ENCODE assay signal across 28 mouse cellular contexts in the genomic region with DNA sequence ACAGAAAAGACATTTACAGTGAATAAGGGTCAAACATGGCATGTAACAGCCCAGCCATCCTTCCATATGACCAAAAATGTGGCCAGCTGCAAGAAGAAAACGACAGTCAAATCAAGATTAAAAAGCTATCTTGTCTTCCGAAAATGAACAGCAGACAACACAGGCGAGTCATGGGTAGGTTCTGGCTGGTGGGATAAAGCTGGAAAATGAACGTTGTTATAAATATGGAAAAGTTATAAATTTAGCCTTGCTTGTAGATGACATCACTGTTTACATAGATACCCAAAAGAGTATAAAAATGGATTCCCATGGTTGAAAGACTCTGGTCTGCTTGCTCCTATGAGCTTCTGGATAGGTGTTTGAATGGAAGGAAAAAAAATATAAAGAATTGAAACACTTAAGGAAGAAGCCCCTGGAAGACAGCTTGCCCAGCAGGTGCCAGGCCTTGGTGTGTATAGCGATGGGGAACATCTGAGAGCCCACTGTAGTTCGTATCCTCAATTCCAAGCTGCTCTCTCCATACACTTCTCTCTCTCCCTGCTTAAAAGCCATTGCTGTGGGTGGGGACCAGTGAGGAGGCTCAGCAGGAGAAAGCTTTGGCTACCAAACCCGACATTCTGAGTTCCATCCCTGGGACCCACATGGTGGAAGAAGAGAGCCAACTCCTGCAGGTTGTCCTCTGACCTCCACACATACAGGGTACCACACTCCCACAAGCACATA. TPM values are rescaled to one million over a fixed set of nuclear protein-coding genes. Genes with fewer than 3 reads are reported as not detected.
DNase-seq lines count a peak whose midpoint lies in the region; ATAC-seq and TF ChIP-seq lines count a peak whose summit lies in the region.
"Had no signal": no experiment of that assay in that cellular context is flagged by ENCODE, and none has a peak within 500 bp of the region (broad histone marks: within the 10 kb centered on the region; RNA-seq: fewer than 3 reads in every experiment).

No protein-coding gene starts in this region.

- no peak overlapping the region for H3K4me3 ChIP-seq in forebrain, postnatal 0 days (ENCODE audit: low read depth, low read length)
- H3K4me3 ChIP-seq in forebrain, embryonic 16.5 days (replicated peaks; ENCODE audit: low read length): no peak overlapping the region
- no peak overlapping the region for H3K4me3 ChIP-seq in layer of hippocampus, adult 2 months
- H3K4me3 ChIP-seq in limb, embryonic 13.5 days: no peak overlapping the region
- no peak overlapping the region for H3K4me3 ChIP-seq in limb, embryonic 10.5 days
- H3K4me3 ChIP-seq: embryonic facial prominence, embryonic 13.5 days; embryonic facial prominence, embryonic 15.5 days; erythroblast, embryonic 14.5 days; forebrain, embryonic 10.5 days; forebrain, embryonic 12.5 days had no signal

- H3K27ac ChIP-seq in forebrain, postnatal 0 days (ENCODE audit: low read depth, low read length): peak overlapping the region; percentile 62; the same call in 1 of the 2 replicates
- H3K27ac ChIP-seq in forebrain, embryonic 16.5 days (ENCODE audit: low read length): no peak overlapping the region
- H3K27ac ChIP-seq in layer of hippocampus, adult 2 months: peak overlapping the region; percentile 51
- 0 out of 2 replicates have a peak overlapping the region, but pooled peaks have one; percentile 22 for H3K27ac ChIP-seq in limb, embryonic 13.5 days
- no peak overlapping the region for H3K27ac ChIP-seq in limb, embryonic 10.5 days
- H3K27ac ChIP-seq: embryonic facial prominence, embryonic 13.5 days; embryonic facial prominence, embryonic 15.5 days; forebrain, embryonic 10.5 days; forebrain, embryonic 12.5 days had no signal

- TF ChIP-seq CTCF in forebrain, postnatal 0 days (IDR thresholded peaks at IDR 0.05; ENCODE audit: low read depth): no peak
- no peak for TF ChIP-seq CTCF in layer of hippocampus, adult 2 months (conservative IDR thresholded peaks at IDR 0.05)

- peaks cover 17% of the 10 kb centered on the region; the same call in 1 of the 2 replicates for H3K36me3 ChIP-seq in forebrain, postnatal 0 days (ENCODE audit: insufficient read depth)
- no peaks in the 10 kb centered on the region for H3K36me3 ChIP-seq in forebrain, embryonic 16.5 days (ENCODE audit: control insufficient read depth, insufficient read depth)
- H3K36me3 ChIP-seq in limb, embryonic 13.5 days: peaks cover 69% of the 10 kb centered on the region
- peaks cover 48% of the 10 kb centered on the region for H3K36me3 ChIP-seq in limb, embryonic 10.5 days
- H3K36me3 ChIP-seq: G1E had no signal

- peak; percentile 71 for ATAC-seq in forebrain, postnatal 0 days
- no peak for ATAC-seq in forebrain, embryonic 16.5 days
- no peak for ATAC-seq in limb, embryonic 13.5 days (ENCODE audit: low FRiP score, low read depth)
- ATAC-seq: activated CD4-positive, CD25-positive, alpha-beta regulatory T cell, adult 4 months; CD4-positive, CD25-positive, alpha-beta regulatory T cell, adult 4 months; forebrain, embryonic 14.5 days; Patski had no signal

- H3K9ac ChIP-seq in forebrain, postnatal 0 days: no peak overlapping the region
- H3K9ac ChIP-seq in forebrain, embryonic 16.5 days (replicated peaks; ENCODE audit: low read depth, low read length): no peak overlapping the region
- no peak overlapping the region for H3K9ac ChIP-seq in limb, embryonic 13.5 days
- H3K9ac ChIP-seq: embryonic facial prominence, embryonic 13.5 days; embryonic facial prominence, embryonic 15.5 days; forebrain, embryonic 12.5 days had no signal

- WGBS in forebrain, postnatal 0 days: 63% methylated on average over 7 of the region's 7 CpGs
- 79% methylated on average over 7 of the region's 7 CpGs for WGBS in forebrain, embryonic 16.5 days
- WGBS in limb, embryonic 13.5 days: 81% methylated on average over 7 of the region's 7 CpGs
- 87% methylated on average over 7 of the region's 7 CpGs for WGBS in limb, embryonic 10.5 days

- peak; percentile 29 for DNase-seq in forebrain, postnatal 0 days
- no peak for DNase-seq in layer of hippocampus, adult 2 months (ENCODE audit: low spot score in 2 of 2)
- no peak for DNase-seq in layer of hippocampus, adult 9-11 months
- DNase-seq in limb, embryonic 10.5 days (ENCODE audit: low spot score): no peak
- DNase-seq in brain, adult 2 months (ENCODE audit: low read depth, low spot score): peak; percentile 46
- DNase-seq in urinary bladder, postnatal 10 days (ENCODE audit: low spot score): no peak
- DNase-seq: adrenal gland, adult 8-10 months; adrenal gland, postnatal 14 days; adrenal gland, postnatal 36 days; B cell, adult 2 months; cerebellum, adult 11 months; cerebellum, adult 18-20 months; cerebellum, adult 8-10 months; cerebellum, adult 9-11 months; cerebellum, postnatal 14 days; cerebellum, postnatal 36 days had no signal

- no peak overlapping the region for H3K4me2 ChIP-seq in forebrain, postnatal 0 days (ENCODE audit: low read depth)
- H3K4me2 ChIP-seq in forebrain, embryonic 16.5 days (ENCODE audit: low read length): no peak overlapping the region
- H3K4me2 ChIP-seq in limb, embryonic 13.5 days (replicated peaks): no peak overlapping the region
- H3K4me2 ChIP-seq: embryonic facial prominence, embryonic 13.5 days; embryonic facial prominence, embryonic 15.5 days; forebrain, embryonic 12.5 days had no signal

- no peaks in the 10 kb centered on the region for H3K27me3 ChIP-seq in forebrain, postnatal 0 days (ENCODE audit: insufficient read depth, low read length)
- no peaks in the 10 kb centered on the region for H3K27me3 ChIP-seq in forebrain, embryonic 16.5 days (replicated peaks; ENCODE audit: control insufficient read depth, insufficient read depth, low read length)
- no peaks in the 10 kb centered on the region for H3K27me3 ChIP-seq in limb, embryonic 13.5 days
- no peaks in the 10 kb centered on the region for H3K27me3 ChIP-seq in limb, embryonic 10.5 days (ENCODE audit: low read depth, poor library complexity, severe bottlenecking)
- H3K27me3 ChIP-seq: embryonic facial prominence, embryonic 13.5 days; embryonic facial prominence, embryonic 15.5 days; forebrain, embryonic 12.5 days; Patski had no signal

- H3K4me1 ChIP-seq in forebrain, postnatal 0 days (ENCODE audit: insufficient read depth): no peaks in the 10 kb centered on the region
- no peaks in the 10 kb centered on the region for H3K4me1 ChIP-seq in forebrain, embryonic 16.5 days (replicated peaks; ENCODE audit: control insufficient read depth, insufficient read depth, low read length)
- H3K4me1 ChIP-seq in limb, embryonic 13.5 days: peaks cover 24% of the 10 kb centered on the region
- H3K4me1 ChIP-seq in limb, embryonic 10.5 days: peaks cover 21% of the 10 kb centered on the region; the same call in 1 of the 2 replicates

- no peaks in the 10 kb centered on the region for H3K9me3 ChIP-seq in forebrain, postnatal 0 days (ENCODE audit: low read length)
- H3K9me3 ChIP-seq in forebrain, embryonic 16.5 days (ENCODE audit: control insufficient read depth, low read length): no peaks in the 10 kb centered on the region
- no peaks in the 10 kb centered on the region for H3K9me3 ChIP-seq in limb, embryonic 13.5 days
- H3K9me3 ChIP-seq in limb, embryonic 10.5 days (replicated peaks): no peaks in the 10 kb centered on the region
- H3K9me3 ChIP-seq: embryonic facial prominence, embryonic 13.5 days; embryonic facial prominence, embryonic 15.5 days; forebrain, embryonic 10.5 days; forebrain, embryonic 12.5 days had no signal

RNA-seq across cellular contexts. Expression of a gene that starts 35.6 kb away (rescaled TPM):
- 3.3 and 6.5 TPM in 2 replicates for total RNA-seq in forebrain, postnatal 0 days (2014; rRNA removed)
- polyA plus RNA-seq in forebrain, postnatal 0 days (2015; fragmentation: Nextera tagmentation; extraction: Ambion mirVana): 2.7 and 3.8 TPM in 2 replicates
- polyA plus RNA-seq in forebrain, embryonic 16.5 days (2015; fragmentation: Nextera tagmentation; extraction: Ambion mirVana): 1.5 and 2.8 TPM in 2 replicates
- total RNA-seq in layer of hippocampus, adult 2 months (2021): under 1 TPM; 0.54 to 0.71 TPM
- 31.6 and 35.2 TPM in 2 replicates for polyA plus RNA-seq in limb, embryonic 13.5 days (2015; fragmentation: Nextera tagmentation; extraction: Ambion mirVana)
- 19.5 and 26.3 TPM in 2 replicates for polyA plus RNA-seq in limb, embryonic 10.5 days (2016; fragmentation: Nextera tagmentation; extraction: Ambion mirVana)
- total RNA-seq: G1E had no signal
- polyA plus RNA-seq: erythroblast, embryonic 14.5 days; G1E had no signal

Comparison
In these comparisons a context has a peak if more than half of its experiments do, and no peak if none do; other contexts are left out.
1. H3K27ac ChIP-seq: peak in forebrain, postnatal 0 days (single experiment), layer of hippocampus, adult 2 months (single experiment) and limb, embryonic 13.5 days (single experiment); none in forebrain, embryonic 16.5 days (single experiment) and limb, embryonic 10.5 days (single experiment).
2. DNase-seq: peak in forebrain, postnatal 0 days (single experiment) and brain, adult 2 months (single experiment); none in layer of hippocampus, adult 2 months (0 of 2), layer of hippocampus, adult 9-11 months (single experiment), limb, embryonic 10.5 days (single experiment) and urinary bladder, postnatal 10 days (single experiment).